Mouse (Mus musculus): ENCODE data around the gene Disp1. TPM values are rescaled to one million over a fixed set of nuclear protein-coding genes. Genes with fewer than 3 reads are reported as not detected.

The Disp1 gene
- polyA plus RNA-seq, 1 experiment from 2014 or later, result 11.2 TPM

DNA sequence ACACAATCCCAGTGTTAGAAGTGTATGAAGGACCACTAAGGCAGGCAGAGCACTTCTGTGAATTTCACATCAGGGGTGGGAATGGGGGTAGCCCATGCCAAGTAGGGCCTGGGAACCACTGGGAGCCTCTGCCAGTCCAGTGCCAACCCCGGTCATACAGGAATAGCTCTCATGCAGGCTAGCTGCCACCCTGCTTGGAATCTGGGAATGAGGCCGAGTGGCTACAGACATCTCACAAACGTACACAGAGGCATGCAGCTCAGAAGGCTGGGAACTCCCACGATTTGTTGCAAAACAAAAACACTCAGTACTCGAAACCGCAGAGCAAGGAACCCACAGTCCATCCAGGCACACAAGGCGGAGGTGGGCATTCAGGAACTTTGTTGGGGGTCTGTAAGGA is 153.5 kb downstream of the Disp1 start:
- ATAC-seq (ENCODE audit: low FRiP score), result no peak
- no peaks in the 10 kb centered on the region for H3K36me3 ChIP-seq (ENCODE audit: control insufficient read depth, insufficient read depth, low read length)

DNA sequence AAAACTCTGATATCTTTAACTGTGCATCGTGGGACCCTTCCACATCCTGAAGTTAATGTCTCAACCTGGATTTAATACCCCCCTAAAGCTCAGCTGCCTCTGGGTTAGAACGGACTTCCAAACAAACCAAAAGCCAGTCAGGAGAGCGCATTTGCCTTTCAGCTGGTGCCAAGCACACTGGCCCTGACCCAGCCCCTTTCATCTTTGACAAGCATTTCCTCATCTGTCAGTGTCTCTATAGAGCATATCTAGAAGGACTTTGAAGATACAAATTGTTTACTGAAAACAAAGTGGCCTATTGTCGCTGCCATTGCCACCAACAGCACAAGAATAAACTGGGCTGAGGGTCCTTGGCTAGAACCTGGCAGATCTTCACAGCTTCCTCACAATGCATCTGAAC is 154.3 kb downstream of the Disp1 start:
- no peak overlapping the region for H3K27ac ChIP-seq (ENCODE audit: low read depth, low read length)
- no peak for ATAC-seq (ENCODE audit: low FRiP score)
- no peaks in the 10 kb centered on the region for H3K9me3 ChIP-seq (ENCODE audit: control insufficient read depth, low read length)
- no peaks in the 10 kb centered on the region for H3K27me3 ChIP-seq (ENCODE audit: control insufficient read depth, insufficient read depth, low read length)
- no peak overlapping the region for H3K4me3 ChIP-seq (ENCODE audit: low read depth, low read length)
- no peak for DNase-seq (ENCODE audit: low spot score)
- no peaks in the 10 kb centered on the region for H3K4me1 ChIP-seq (replicated peaks; ENCODE audit: control insufficient read depth, insufficient read depth, low read length)
- no peak overlapping the region for H3K4me2 ChIP-seq (replicated peaks; ENCODE audit: low read depth, low read length)
- no peaks in the 10 kb centered on the region for H3K36me3 ChIP-seq (ENCODE audit: control insufficient read depth, insufficient read depth, low read length)
- H3K9ac ChIP-seq (ENCODE audit: low read depth, low read length), result no peak overlapping the region
- 77% methylated on average over 4 of the region's 4 CpGs for WGBS

More for the DNA sequence above, 153.5 kb downstream of the Disp1 start:
- H3K9me3 ChIP-seq (ENCODE audit: control insufficient read depth, low read length), result no peaks in the 10 kb centered on the region
- 88% methylated on average over 7 of the region's 7 CpGs for WGBS
- H3K27ac ChIP-seq (ENCODE audit: low read depth, low read length), result no peak overlapping the region
- no peaks in the 10 kb centered on the region for H3K4me1 ChIP-seq (replicated peaks; ENCODE audit: control insufficient read depth, insufficient read depth, low read length)
- H3K4me2 ChIP-seq (replicated peaks; ENCODE audit: low read depth, low read length), result no peak overlapping the region
- H3K27me3 ChIP-seq (ENCODE audit: control insufficient read depth, insufficient read depth, low read length), result no peaks in the 10 kb centered on the region
- no peak overlapping the region for H3K9ac ChIP-seq (ENCODE audit: low read depth, low read length)
- no peak for DNase-seq (ENCODE audit: low spot score)
- H3K4me3 ChIP-seq (ENCODE audit: low read depth, low read length), result no peak overlapping the region

DNA sequence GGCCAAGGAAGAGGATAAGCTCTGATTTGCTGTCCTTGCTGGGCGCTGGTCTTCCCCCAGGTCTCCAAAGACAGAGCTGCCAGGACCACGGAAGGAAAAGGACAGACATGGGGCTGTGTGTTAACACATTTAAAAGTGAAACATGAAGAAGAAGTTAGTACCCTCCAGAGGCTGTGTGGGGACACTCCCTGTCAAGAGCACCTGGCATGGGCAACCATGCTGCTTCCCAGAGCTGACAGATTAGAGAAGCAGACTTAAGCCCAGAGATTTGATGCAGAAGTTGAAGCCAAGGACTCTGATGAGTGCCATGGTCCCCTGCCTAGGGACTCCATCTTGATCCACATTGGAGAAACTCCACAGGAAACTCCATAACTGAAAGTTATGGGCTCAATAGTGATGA is 160.7 kb downstream of the Disp1 start:
- no peak for ATAC-seq (ENCODE audit: low FRiP score)
- Histone ChIP-seq H3K27ac (ENCODE audit: low read depth, low read length) (no peak overlapping the region), H3K9ac (ENCODE audit: low read depth, low read length) (no peak overlapping the region), H3K4me1 (replicated peaks; ENCODE audit: control insufficient read depth, insufficient read depth, low read length) (no peaks in the 10 kb centered on the region), H3K4me2 (replicated peaks; ENCODE audit: low read depth, low read length) (no peak overlapping the region), H3K4me3 (ENCODE audit: low read depth, low read length) (no peak overlapping the region), H3K9me3 (ENCODE audit: control insufficient read depth, low read length) (no peaks in the 10 kb centered on the region), H3K36me3 (ENCODE audit: control insufficient read depth, insufficient read depth, low read length) (no peaks in the 10 kb centered on the region), H3K27me3 (ENCODE audit: control insufficient read depth, insufficient read depth, low read length) (no peaks in the 10 kb centered on the region)
- no peak for DNase-seq (ENCODE audit: low spot score)
- WGBS, result 80% methylated on average over 2 of the region's 2 CpGs

DNA sequence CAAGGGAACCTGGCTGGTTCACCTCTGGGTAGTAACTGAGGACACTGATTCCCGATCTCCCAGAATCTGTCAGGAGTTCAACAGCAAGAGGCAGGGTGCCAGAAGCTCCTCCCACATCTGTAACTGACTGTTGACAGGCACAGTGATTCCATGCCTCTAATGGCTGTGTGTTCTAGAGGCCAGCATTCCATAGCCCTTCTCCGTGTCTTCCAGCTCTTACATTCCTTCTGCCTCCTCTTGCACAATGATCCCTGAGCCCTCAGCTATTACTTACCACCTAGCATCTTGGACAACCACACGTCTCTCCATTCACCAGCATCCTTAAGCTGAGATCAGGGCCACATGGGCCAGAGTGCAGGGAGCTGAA is 165.1 kb downstream of the Disp1 start:
- 36% methylated on average over 3 of the region's 3 CpGs for WGBS

GRCm38 (mm10) chr1:183055608-183056288 is 165.6 kb downstream of the Disp1 start:
- 82% methylated on average over 2 of the region's 2 CpGs for WGBS
- no peaks in the 10 kb centered on the region for H3K27me3 ChIP-seq (ENCODE audit: control insufficient read depth, insufficient read depth, low read length)
- no peak overlapping the region for H3K9ac ChIP-seq (ENCODE audit: low read depth, low read length)
- no peak overlapping the region for H3K4me2 ChIP-seq (replicated peaks; ENCODE audit: low read depth, low read length)
- H3K4me3 ChIP-seq (ENCODE audit: low read depth, low read length), result no peak overlapping the region
- H3K27ac ChIP-seq (ENCODE audit: low read depth, low read length), result no peak overlapping the region
- no peaks in the 10 kb centered on the region for H3K9me3 ChIP-seq (ENCODE audit: control insufficient read depth, low read length)
- no peak for DNase-seq (ENCODE audit: low spot score)
- no peaks in the 10 kb centered on the region for H3K36me3 ChIP-seq (ENCODE audit: control insufficient read depth, insufficient read depth, low read length)
- ATAC-seq (ENCODE audit: low FRiP score), result no peak
- no peaks in the 10 kb centered on the region for H3K4me1 ChIP-seq (replicated peaks; ENCODE audit: control insufficient read depth, insufficient read depth, low read length)

More for the DNA sequence above, 165.1 kb downstream of the Disp1 start:
- no peak overlapping the region for H3K9ac ChIP-seq (ENCODE audit: low read depth, low read length)
- no peak overlapping the region for H3K4me3 ChIP-seq (ENCODE audit: low read depth, low read length)
- DNase-seq (ENCODE audit: low spot score) (no peak), ATAC-seq (ENCODE audit: low FRiP score) (no peak)
- H3K9me3 ChIP-seq (ENCODE audit: control insufficient read depth, low read length), result no peaks in the 10 kb centered on the region
- no peaks in the 10 kb centered on the region for H3K27me3 ChIP-seq (ENCODE audit: control insufficient read depth, insufficient read depth, low read length)
- H3K4me2 ChIP-seq (replicated peaks; ENCODE audit: low read depth, low read length), result no peak overlapping the region
- H3K27ac ChIP-seq (ENCODE audit: low read depth, low read length), result no peak overlapping the region
- H3K36me3 ChIP-seq (ENCODE audit: control insufficient read depth, insufficient read depth, low read length), result no peaks in the 10 kb centered on the region
- no peaks in the 10 kb centered on the region for H3K4me1 ChIP-seq (replicated peaks; ENCODE audit: control insufficient read depth, insufficient read depth, low read length)

- ATAC-seq (ENCODE audit: low FRiP score), result no peak
- no peaks in the 10 kb centered on the region for H3K9me3 ChIP-seq (ENCODE audit: control insufficient read depth, low read length)
- no peak for DNase-seq (ENCODE audit: low spot score)
- H3K9ac ChIP-seq (ENCODE audit: low read depth, low read length), result no peak overlapping the region
- H3K4me2 ChIP-seq (replicated peaks; ENCODE audit: low read depth, low read length), result no peak overlapping the region
- no peaks in the 10 kb centered on the region for H3K36me3 ChIP-seq (ENCODE audit: control insufficient read depth, insufficient read depth, low read length)
- H3K4me1 ChIP-seq (replicated peaks; ENCODE audit: control insufficient read depth, insufficient read depth, low read length), result no peaks in the 10 kb centered on the region
- WGBS, result 83% methylated on average over 7 of the region's 7 CpGs
- no peaks in the 10 kb centered on the region for H3K27me3 ChIP-seq (ENCODE audit: control insufficient read depth, insufficient read depth, low read length)
- H3K27ac ChIP-seq (ENCODE audit: low read depth, low read length), result no peak overlapping the region
- H3K4me3 ChIP-seq (ENCODE audit: low read depth, low read length), result no peak overlapping the region
These were observed 168.7 kb downstream of the Disp1 start for GRCm38 (mm10) chr1:183052663-183053062.

GRCm38 (mm10) chr1:183049295-183049694 is 172.0 kb downstream of the Disp1 start:
- no peaks in the 10 kb centered on the region for H3K27me3 ChIP-seq (ENCODE audit: control insufficient read depth, insufficient read depth, low read length)
- no peaks in the 10 kb centered on the region for H3K4me1 ChIP-seq (replicated peaks; ENCODE audit: control insufficient read depth, insufficient read depth, low read length)
- no peak overlapping the region for H3K4me2 ChIP-seq (replicated peaks; ENCODE audit: low read depth, low read length)
- 74% methylated on average over 6 of the region's 6 CpGs for WGBS
- no peak overlapping the region for H3K4me3 ChIP-seq (ENCODE audit: low read depth, low read length)
- H3K36me3 ChIP-seq (ENCODE audit: control insufficient read depth, insufficient read depth, low read length), result no peaks in the 10 kb centered on the region
- no peak overlapping the region for H3K27ac ChIP-seq (ENCODE audit: low read depth, low read length)
- peak; percentile 17 for DNase-seq (ENCODE audit: low spot score)
- H3K9me3 ChIP-seq (ENCODE audit: control insufficient read depth, low read length), result no peaks in the 10 kb centered on the region
- ATAC-seq (ENCODE audit: low FRiP score), result no peak
- H3K9ac ChIP-seq (ENCODE audit: low read depth, low read length), result no peak overlapping the region

- no peaks in the 10 kb centered on the region for H3K4me1 ChIP-seq (replicated peaks; ENCODE audit: control insufficient read depth, insufficient read depth, low read length)
- WGBS, result 73% methylated on average over 5 of the region's 5 CpGs
- no peak overlapping the region for H3K4me2 ChIP-seq (replicated peaks; ENCODE audit: low read depth, low read length)
- no peaks in the 10 kb centered on the region for H3K36me3 ChIP-seq (ENCODE audit: control insufficient read depth, insufficient read depth, low read length)
- H3K4me3 ChIP-seq (ENCODE audit: low read depth, low read length), result no peak overlapping the region
- no peak overlapping the region for H3K9ac ChIP-seq (ENCODE audit: low read depth, low read length)
- no peak for DNase-seq (ENCODE audit: low spot score)
- no peak overlapping the region for H3K27ac ChIP-seq (ENCODE audit: low read depth, low read length)
- H3K27me3 ChIP-seq (ENCODE audit: control insufficient read depth, insufficient read depth, low read length), result no peaks in the 10 kb centered on the region
- H3K9me3 ChIP-seq (ENCODE audit: control insufficient read depth, low read length), result no peaks in the 10 kb centered on the region
- ATAC-seq (ENCODE audit: low FRiP score), result no peak
These were observed 173.3 kb downstream of the Disp1 start for GRCm38 (mm10) chr1:183047913-183048523.

GRCm38 (mm10) chr1:183047191-183047912 is 174.0 kb downstream of the Disp1 start:
- Histone ChIP-seq H3K4me2 (replicated peaks; ENCODE audit: low read depth, low read length) (no peak overlapping the region), H3K9ac (ENCODE audit: low read depth, low read length) (no peak overlapping the region), H3K27me3 (ENCODE audit: control insufficient read depth, insufficient read depth, low read length) (no peaks in the 10 kb centered on the region), H3K27ac (ENCODE audit: low read depth, low read length) (no peak overlapping the region), H3K4me3 (ENCODE audit: low read depth, low read length) (no peak overlapping the region), H3K4me1 (replicated peaks; ENCODE audit: control insufficient read depth, insufficient read depth, low read length) (no peaks in the 10 kb centered on the region), H3K36me3 (ENCODE audit: control insufficient read depth, insufficient read depth, low read length) (no peaks in the 10 kb centered on the region), H3K9me3 (ENCODE audit: control insufficient read depth, low read length) (no peaks in the 10 kb centered on the region)
- ATAC-seq (ENCODE audit: low FRiP score) (no peak), DNase-seq (ENCODE audit: low spot score) (no peak)
- WGBS, result 63% methylated on average over 7 of the region's 7 CpGs
